Mouse (Mus musculus) T-helper 2 cell (primary cell): ENCODE measurements around the gene Flt4.

Source experiments
- in situ Hi-C: fragments of 300-600 bp; cut with MboI, MseI; formaldehyde crosslinking; loops from one replicate; pipeline ENCODE4 v1.15.1; 2025; ENCODE audit warnings: high pct_unique_total_duplicates

The Flt4 gene

GRCm38 (mm10) chr11:49696472-49696871, 87.4 kb downstream of the Flt4 start:
- in situ Hi-C loops, result no loop called here

- in situ Hi-C loops, result no loop called here
Observed at GRCm38 (mm10) chr11:49697779-49698178, 88.7 kb downstream of the Flt4 start.

- in situ Hi-C loops, result no loop called here
Observed at GRCm38 (mm10) chr11:49699079-49699478, 90.0 kb downstream of the Flt4 start.

- in situ Hi-C loops, result loop anchor here (25.0 kb wide), 1 partner anchor 890 kb away; the partner anchor contains the start of genes Rack1 and Trim41
Observed at GRCm38 (mm10) chr11:49702014-49702413, 93.0 kb downstream of the Flt4 start.
